Mouse (Mus musculus) adrenal gland (tissue): ENCODE measurements around the gene Gpr82.

Experiments
- intact Hi-C: fragments of 180-260 bp; cut with DNase I; formaldehyde crosslinking; loops from one replicate; pipeline ENCODE4 v1.15.1; 2025
- long read RNA-seq, 2 experiments: library from polyadenylated mRNA; unstranded; transcript quantifications; one replicate each; pipeline ENCODE4 v2.0.0; 2020; ENCODE audit warnings: borderline replicate concordance in 1 of 2; ENCODE audit not compliant: insufficient replicate concordance in 1 of 2

Gpr82 gene
- long read RNA-seq, experiment 1, result 0 reads
- long read RNA-seq, experiment 2, result 0 reads

DNA sequence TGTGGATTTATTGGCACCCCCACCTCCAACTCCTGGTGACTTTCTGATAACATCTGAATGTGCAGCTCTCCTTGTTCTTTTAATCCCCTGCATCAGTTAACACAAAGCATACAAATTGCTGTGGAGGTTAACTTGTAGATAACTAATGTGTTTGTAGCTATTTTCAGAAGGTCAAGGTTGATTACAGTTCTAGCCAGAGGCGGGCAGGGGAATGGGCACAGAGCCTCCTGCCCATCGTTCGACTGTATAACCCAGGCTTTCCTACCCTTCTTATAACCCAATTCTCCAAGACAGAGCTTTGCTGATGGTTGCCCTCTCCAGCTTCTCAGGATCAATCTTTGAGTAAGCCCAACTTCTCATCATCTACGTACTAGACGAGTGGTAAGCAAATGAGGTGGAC, at the start of gene Gpr82:
Gene Gpr82 (plus strand): TSS at position 301 of the 400 bp plus-strand sequence.
- intact Hi-C loops, result no loop called here

DNA sequence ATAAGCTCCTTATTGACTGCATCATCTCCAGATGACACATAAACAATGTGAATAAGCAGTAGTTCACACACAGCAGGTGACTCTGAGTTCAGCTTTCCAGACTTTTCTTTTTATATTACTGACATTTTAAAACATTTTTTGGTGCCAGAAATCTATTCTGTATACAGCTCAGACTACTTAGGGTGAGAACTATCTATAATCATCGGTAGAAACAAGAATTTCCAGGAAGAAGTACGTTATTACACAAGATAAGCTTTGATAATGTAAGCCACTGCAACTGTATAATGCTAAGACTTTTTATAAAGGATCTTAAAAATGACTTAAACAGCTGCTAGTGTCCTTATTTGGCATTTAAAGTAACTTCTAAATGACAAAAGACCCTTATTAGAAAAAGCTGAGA, 49.0 kb upstream of the Gpr82 start:
- intact Hi-C loops, result no loop called here

DNA sequence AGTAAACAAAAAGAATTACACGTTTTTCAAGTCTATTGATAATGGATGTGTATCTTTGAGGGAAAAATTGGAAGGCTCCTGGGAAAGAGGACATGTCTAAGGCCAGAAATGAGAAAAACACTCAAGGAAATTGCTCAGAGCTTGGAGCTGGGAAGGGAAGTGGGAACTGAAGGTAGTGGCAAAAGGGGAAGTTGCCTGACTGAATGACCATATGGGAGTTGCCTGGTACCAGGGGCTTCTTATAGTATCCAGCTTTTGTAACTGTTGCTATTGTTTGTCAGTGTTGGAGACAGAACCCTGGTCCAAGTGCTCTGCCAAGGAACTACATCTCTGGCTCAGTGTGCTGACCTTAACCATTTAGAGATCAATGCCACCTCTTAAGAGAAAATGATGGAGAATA, 44.4 kb upstream of the Gpr82 start:
- intact Hi-C loops, result no loop called here

DNA sequence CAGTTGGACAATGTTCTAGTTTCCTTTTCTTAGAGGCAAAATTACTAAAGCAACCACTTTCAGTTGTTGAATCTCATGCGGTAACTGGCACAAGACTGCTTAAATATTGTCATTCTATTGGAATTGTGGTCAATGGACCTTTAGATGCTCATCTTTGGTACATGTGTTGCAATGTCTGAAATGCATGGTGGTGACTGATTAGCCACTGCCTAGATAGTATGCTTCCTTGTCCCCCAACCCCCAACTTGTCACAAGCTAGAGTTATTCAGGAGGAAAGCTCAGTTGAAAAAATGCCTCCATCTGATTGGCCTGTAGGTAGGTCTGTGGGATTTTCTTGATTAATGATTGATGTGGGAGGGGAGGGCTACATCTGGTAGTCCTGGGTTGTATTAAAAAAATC, 43.9 kb upstream of the Gpr82 start:
- intact Hi-C loops, result no loop called here

DNA sequence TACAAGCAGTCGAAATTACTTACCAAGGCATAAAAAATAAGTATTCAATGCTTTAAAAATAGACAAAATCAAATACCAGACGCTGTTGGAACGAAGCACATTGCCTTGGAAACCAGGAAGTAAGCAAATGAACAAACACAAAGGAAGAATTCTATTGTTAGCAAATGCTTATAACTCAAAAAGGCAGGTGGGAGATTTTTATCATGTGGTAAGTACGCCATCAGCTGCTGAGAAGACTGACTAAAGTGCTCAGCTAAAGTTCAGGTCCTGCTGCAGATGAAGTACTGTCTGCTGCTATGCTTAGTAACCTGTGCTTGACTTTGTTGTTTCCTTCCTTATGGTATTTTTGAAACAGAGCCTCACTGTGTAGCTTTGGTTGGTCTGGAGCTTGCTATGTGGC, 42.7 kb upstream of the Gpr82 start:
- intact Hi-C loops, result no loop called here

DNA sequence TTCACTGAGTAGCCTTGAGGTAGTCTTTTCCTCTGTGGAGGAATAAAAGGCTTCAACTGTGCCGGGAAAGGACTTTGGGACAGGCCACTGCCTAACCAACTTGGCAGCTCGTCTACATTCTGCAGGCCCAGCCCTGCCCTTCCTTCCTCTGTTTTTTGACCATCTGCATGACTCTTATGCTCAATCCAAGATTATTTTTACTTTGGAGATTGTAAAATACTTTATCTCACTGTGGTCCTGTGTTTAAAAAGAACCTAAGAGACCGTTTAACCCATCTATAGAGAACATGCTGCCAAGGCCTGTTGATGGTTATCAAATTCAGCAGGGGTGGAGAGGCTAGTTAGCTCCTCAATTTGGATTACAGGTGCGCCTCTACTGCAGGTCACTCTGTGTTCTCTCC, 39.7 kb upstream of the Gpr82 start:
- intact Hi-C loops, result no loop called here

DNA sequence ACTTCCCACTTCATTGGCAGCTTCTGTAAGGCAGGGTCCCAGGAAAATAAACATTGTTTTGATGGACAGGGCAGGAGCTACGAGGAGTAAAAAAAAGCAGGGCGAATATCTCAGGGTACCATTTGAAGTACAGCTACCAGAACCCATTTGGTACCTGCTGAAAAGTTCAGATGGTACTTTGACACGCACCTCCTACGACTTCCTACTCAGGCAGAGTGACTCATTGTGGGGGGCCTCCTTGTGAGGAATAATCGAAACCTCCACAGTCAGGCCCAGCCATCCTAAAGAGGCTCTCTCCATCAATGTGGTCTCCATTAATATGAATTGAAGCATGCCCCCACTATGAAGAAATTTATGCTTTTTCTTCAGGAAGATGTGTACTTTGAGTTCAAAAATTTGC, 38.5 kb upstream of the Gpr82 start:
- intact Hi-C loops, result no loop called here

DNA sequence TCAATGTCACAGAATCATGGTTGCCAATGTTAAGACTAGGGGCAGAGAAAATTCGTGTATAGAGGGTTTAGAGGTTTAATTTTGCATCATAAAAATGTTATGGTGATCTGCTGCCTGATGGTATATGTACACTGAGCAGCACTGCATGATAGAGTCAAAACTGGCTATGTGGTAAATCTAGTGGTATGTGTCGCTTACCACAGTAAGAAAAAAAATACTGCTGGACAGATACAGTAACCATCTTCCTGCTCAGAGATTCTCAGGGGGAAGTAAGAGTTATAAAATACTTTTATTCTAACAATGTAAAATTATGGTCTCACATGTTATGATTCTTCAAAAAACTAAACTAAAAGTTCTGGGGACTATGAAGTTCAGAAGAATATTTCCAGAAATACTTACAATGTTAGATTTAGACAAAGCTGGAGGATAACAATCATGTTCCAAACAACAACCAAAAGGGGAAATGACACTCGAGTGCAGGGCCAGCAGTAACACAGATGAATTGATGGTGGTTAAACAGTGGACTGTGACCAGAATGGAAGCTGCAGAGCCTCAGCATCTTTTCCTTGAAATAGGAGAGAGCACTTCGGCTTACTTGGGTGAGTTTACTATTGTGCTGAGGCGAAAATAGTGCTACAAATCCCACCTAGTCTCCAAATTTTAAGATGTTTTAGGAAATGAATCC, 29.4 kb upstream of the Gpr82 start, which contains the start of gene Gpr34:
Gene Gpr34 (plus strand): TSS at position 491 of the 685 bp plus-strand sequence.
- intact Hi-C loops, result no loop called here

DNA sequence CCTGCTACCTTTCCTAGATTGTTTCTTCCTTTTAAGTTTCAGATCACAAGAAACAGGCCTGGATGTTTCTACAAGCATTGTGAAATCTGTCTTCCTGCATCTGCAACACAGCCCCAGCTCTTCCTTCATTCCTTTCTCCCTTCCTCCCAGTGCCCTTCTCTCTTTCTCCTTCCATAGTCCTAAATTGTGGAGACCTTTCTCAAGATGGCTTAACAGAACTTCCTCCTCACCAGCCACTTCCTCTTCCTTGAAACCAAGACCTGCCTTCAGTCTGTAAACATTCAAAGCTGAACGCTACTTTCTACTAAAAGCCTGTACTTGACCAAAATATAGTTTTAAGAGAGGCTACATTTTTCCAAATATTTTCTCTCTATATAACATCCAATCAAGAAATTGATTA, 24.8 kb upstream of the Gpr82 start:
- intact Hi-C loops, result no loop called here

DNA sequence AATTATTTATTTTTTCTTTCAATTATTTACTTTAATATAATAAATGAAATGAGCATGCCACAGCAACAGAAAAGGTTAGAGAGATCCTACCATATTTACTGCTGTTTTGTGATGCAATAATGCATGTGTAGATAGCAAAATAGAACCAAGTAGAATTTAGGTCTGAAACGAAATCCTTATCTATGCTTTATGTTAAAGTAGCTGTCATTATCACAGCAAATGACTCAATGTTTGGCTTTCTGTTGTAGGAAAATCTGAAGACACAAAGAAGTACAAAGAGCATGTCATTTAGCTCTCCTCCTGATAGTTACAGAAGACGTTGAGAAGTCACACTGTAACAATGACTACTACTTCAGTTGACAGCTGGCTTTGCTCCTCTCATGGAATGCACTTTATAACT, 22.3 kb upstream of the Gpr82 start:
- intact Hi-C loops, result no loop called here

DNA sequence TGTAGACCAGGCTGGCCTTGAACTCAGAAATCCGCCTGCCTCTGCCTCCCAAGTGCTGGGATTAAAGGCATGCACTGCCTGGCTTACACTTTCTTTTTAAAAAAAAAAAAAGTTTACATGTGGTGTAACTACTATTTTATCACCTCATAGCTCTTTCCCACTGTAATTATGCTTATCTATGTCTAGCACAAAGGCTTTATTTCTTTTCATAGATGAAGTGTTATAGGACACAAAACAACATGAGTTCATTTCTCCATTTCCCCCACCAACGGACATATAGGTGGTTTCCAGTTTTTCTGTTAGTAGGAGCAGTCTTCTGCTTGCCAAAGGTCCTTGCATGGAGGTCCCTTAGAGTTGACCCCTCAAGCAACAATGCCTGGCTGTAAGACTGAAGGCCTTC, 9.3 kb upstream of the Gpr82 start:
- intact Hi-C loops, result no loop called here

DNA sequence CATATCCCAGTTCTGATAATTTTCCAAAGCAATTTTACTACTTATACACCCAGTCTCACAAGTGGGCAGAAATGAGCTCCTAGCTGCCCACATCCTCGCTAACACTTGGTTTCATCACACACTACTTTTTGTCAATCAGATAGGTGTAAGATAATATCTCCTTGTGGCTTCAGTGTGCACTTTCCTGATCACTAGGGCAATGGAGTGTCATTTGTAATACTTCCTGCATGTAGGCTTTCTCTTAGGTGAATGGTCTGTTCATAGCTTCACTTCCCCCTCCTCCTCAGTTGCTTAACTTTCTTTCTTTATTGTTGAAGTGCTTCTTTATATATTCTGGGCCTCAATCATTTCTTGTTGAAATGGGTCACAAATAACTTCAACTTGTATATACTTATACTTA, 8.9 kb upstream of the Gpr82 start:
- intact Hi-C loops, result no loop called here

DNA sequence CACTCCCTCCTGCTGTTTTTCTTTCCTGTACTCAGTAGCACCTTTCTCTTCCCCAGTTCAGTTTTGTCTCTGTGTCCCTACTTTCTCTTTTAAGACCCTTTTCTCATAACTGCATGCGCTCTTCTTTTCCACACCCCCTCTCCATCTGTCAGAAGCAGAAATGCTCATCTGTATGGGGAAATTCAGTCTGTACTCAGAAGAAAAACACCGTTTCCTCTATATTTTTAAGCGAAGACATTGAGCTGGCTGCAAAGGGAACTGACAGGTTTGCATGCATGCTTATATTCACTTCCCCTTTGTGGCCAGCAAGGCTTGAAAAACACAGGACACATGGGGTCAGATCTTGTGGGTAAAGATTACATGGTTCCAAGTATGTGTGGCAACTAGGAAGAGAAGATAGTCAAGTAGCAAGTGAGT, 6.2 kb upstream of the Gpr82 start:
- intact Hi-C loops, result loop anchor here (5.0 kb wide), 2 partner anchors 193 to 433 kb away; no protein-coding TSS in a partner anchor

DNA sequence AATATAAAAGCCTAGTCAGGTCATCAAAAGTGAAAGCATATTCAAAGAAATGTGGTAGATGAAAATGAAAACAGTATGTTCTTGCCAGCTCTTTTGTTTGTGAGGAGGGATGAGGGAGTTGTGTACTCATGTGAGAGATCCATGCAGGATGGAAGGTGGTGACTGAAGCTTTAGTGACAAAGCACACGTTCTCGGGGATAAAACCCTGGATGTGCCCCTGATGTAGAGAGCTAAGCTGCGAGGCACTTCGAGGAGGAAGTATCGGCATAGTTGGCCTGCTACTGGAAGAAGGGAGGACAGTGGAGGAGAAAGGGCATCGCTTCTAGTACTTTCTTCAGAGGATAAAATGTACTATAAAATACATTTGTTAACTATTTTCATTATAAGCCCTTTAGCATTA, 5.3 kb upstream of the Gpr82 start:
- intact Hi-C loops, result loop anchor here (5.0 kb wide), 2 partner anchors 194 to 434 kb away; no protein-coding TSS in a partner anchor

DNA sequence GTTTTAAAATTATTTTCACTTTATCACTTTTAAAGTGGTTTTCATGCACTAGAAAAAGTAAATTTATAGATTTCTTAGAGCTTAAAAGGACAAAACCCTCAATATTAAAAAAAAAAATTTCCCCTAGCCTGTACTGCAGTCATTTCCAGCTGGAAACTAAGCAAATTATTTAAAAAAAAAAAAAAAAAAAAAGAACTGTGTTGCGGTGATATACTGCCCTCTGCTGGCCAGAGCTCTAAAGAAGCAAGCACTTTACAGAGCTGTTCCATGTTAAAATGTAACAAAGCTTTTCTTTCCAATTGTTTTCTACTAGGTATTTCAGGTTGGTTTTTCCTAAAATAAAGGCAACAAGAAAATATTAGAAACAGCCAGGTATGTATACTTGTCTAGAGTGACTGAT, 4.4 kb upstream of the Gpr82 start:
- intact Hi-C loops, result loop anchor here (5.0 kb wide), 2 partner anchors 194 to 434 kb away; no protein-coding TSS in a partner anchor

DNA sequence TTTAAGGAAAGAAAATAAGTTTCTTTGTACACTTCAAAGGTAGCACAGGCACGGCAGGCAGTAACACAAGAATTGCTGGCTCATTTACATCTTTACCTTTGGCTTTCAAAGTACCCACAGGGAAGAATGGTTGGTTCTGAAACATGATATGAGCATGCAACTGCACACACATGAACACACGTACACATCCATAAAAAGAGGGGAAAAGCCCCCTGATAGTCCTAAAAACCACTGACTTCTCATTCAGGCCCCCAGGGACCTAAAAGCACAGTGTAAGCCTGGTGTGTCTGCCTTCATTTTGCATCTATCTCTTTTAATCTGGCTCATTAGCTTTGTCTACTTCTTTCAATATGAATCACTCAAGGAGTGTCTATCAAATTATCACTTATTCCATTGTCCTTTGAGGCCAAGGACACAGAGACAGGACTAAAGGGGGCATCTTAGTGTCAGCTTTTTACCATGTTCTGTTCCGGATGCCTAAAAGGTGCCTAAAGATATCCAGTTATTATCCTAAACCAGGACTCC, 2.5 kb upstream of the Gpr82 start:
- intact Hi-C loops, result loop anchor here (5.0 kb wide), 2 partner anchors 196 to 436 kb away; no protein-coding TSS in a partner anchor

DNA sequence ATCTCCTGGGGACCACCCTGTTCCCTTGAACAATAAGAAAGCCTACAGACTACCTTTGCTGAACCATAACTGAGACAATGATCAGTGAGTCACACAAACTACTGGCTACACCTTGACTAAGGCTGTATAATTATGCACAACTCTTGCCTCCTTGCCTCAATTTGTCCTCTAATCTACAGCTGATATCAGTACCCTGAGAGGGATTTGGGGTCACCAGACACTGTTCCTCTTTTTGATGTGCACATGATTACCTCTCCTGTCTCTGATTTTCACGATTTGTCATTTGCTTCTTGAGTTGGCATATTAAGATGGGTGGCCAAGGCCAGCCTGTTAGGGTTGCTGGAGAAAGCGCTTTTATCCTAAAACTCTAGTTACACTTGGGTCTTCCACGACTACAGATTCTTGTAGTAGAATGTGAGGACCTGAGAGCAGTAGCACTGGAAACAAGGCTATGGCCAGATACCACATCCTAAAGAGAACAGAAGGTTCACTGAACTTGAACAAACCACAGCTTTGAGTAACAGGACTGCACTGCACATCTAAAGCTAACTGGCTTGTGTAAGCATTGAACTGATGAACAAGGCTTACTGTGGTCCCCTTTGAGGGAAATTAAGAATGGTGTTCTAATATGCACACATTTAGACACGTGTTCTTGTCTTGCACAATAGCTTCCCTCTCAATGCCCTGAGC, 1.8 kb upstream of the Gpr82 start:
- intact Hi-C loops, result loop anchor here (5.0 kb wide), 2 partner anchors 197 to 437 kb away; no protein-coding TSS in a partner anchor

DNA sequence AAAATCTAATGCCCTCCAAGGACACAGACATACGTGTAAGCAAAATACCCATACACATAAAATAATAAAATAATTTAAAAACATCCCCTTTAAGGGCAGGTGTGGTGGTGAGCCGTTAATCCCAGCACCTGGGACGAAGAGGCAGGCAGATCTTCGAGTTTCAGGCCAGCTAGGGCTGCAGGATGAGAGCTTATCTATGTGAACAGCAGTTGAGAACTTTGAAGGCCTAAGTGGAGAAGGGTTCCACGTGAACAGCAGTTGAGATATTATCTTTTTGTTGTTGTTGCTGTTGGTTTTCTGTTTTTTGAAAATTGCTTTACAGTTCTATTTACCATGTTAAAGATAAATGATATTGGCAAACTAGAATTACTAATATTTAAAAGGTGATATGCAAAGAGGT, 7.7 kb downstream of the Gpr82 start:
- intact Hi-C loops, result no loop called here

DNA sequence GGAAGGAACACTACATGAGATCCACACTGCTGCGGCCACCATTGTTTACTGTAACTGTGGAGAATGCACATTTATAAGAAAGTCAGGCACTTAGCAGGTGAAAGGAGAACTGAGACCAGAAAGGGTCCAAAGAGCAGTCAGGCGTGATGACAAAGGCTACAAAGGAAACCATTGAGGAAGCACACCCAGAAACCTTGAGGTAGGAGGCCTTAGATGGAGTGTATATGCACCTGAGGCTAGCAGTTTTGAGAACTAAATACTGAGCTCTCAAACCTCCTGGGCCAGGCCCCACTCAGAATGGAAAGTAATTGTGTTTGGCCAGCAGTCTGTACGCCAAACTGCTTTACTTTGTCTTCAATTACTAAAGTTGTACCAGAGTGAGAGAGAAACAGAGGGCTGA, 9.2 kb downstream of the Gpr82 start:
- intact Hi-C loops, result no loop called here

DNA sequence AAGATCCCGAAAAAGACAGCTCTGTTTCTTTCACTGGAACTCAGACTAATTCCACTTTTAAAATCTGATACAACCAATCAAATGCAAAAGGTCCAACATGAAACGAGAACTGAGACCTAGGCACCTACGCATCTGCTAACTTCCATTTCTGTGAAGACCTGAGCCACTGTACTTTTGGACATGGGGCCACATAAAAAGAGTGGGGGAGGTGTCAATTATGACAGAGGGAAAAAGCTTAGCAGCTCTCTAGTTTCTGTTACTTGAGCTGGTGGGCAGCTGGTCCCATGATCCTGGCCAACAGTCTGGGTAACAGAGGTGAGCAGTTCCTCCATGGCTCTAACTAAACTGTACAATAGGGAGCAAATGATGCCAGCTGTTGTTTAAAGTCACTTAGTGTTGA, 11.8 kb downstream of the Gpr82 start:
- intact Hi-C loops, result no loop called here

DNA sequence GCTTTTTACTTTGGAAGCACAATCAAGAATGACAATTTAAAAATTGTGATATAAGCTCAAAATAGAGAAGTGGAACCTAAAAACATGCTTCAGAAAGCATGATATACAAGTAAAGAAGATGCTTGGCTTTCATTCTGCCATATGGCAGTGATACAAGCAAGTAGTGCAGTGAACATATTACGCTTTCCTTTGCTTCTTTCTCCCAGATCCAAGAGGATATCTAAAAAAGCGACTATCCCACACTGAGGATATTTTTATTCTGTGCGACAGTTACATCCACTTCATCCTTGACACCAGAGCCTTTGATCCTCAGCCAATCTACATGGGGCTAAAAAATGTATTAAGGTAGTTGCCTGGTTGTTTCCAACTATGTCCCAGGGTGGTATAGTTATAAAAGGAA, 20.6 kb downstream of the Gpr82 start:
- intact Hi-C loops, result no loop called here

DNA sequence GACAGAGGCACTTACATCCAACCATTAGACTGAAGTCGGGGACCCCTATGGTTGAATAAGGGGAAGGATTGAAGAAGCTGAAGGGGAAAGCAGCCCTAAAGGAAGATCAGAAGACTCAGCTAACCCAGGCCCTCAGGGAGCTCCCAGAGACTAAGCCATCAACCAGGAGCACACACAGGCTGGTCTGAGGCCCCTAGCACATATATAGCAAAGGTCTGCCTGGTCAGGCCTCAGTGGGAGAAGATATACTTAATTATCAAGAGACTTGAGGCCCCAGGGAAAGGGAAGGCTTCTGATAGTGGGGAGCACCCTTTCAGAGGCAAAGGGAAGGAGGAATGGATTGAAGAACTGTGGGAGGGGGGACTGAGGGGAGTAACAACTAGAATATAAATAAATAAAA, 25.4 kb downstream of the Gpr82 start:
- intact Hi-C loops, result no loop called here
